Comparison of ENCODE assay signal across 16 mouse cellular contexts in the genomic region with DNA sequence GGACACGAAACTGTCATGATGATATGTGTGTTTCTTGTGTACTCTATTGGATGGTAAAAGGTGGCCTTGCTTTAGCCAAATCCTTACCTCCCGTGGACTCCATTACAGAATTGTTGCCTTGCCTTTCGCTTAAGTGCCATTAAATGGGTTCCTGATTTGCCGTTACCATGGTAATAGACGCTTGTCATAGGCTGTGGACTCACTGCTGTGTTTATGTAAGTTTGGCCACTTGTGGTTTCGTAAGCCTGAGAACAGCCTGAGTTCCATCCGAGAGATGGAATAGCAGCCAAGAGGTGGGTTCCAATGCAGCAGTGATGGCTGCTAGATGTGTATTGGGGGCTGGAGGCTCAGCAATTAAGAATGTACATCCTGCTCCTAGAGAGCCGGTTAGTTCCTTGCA.
DNase-seq lines count a peak whose midpoint lies in the region; ATAC-seq lines count a peak whose summit lies in the region.
"Had no signal": no experiment of that assay in that cellular context is flagged by ENCODE, and none has a peak within 500 bp of the region (broad histone marks: within the 10 kb centered on the region; RNA-seq: fewer than 3 reads in every experiment).

No protein-coding gene starts in this region.

- no peaks in the 10 kb centered on the region for H3K9me3 ChIP-seq in forebrain, embryonic 11.5 days (ENCODE audit: control insufficient read depth, low read length)
- no peaks in the 10 kb centered on the region; the same call in 1 of the 2 replicates for H3K9me3 ChIP-seq in forebrain, embryonic 10.5 days
- H3K9me3 ChIP-seq in midbrain, embryonic 13.5 days = peaks cover under 1% of the 10 kb centered on the region; the same call in 1 of the 2 replicates
- peaks cover under 1% of the 10 kb centered on the region; the same call in 1 of the 2 replicates for H3K9me3 ChIP-seq in midbrain, embryonic 10.5 days (replicated peaks)
- H3K9me3 ChIP-seq in lung, embryonic 16.5 days (ENCODE audit: control insufficient read depth, low read length) = no peaks in the 10 kb centered on the region
- H3K9me3 ChIP-seq in neural tube, embryonic 15.5 days (replicated peaks) = no peaks in the 10 kb centered on the region
- H3K9me3 ChIP-seq: embryonic facial prominence, embryonic 10.5 days; kidney, embryonic 15.5 days had no signal

- no peak for DNase-seq in forebrain, embryonic 11.5 days (ENCODE audit: low spot score)
- DNase-seq in forebrain, embryonic 10.5 days (ENCODE audit: extremely low spot score, low spot score) = no peak
- DNase-seq in midbrain, embryonic 10.5 days (ENCODE audit: low spot score) = no peak
- DNase-seq in adipocyte (ENCODE audit: low spot score) = no peak
- DNase-seq in left cerebral cortex, adult 11 months (ENCODE audit: low spot score) = no peak
- DNase-seq: cerebellum, postnatal 25 days; heart, adult 2 months; thymus, postnatal 25 days had no signal

- H3K27me3 ChIP-seq in forebrain, embryonic 11.5 days (ENCODE audit: control insufficient read depth, insufficient read depth, low read length) = no peaks in the 10 kb centered on the region
- no peaks in the 10 kb centered on the region for H3K27me3 ChIP-seq in forebrain, embryonic 10.5 days (ENCODE audit: poor library complexity, severe bottlenecking)
- no peaks in the 10 kb centered on the region for H3K27me3 ChIP-seq in midbrain, embryonic 13.5 days
- no peaks in the 10 kb centered on the region for H3K27me3 ChIP-seq in midbrain, embryonic 10.5 days (ENCODE audit: low read depth, poor library complexity, severe bottlenecking)
- no peaks in the 10 kb centered on the region for H3K27me3 ChIP-seq in lung, embryonic 16.5 days (ENCODE audit: control insufficient read depth, insufficient read depth, low read depth, low read length)
- no peaks in the 10 kb centered on the region for H3K27me3 ChIP-seq in neural tube, embryonic 15.5 days (replicated peaks)
- H3K27me3 ChIP-seq: kidney, embryonic 15.5 days had no signal

- ATAC-seq in forebrain, embryonic 11.5 days (replicated peaks; ENCODE audit: low FRiP score) = peak; percentile 32; the same call in 1 of the 2 replicates
- peak; percentile 35; the same call in 1 of the 2 replicates for ATAC-seq in midbrain, embryonic 13.5 days
- peak; percentile 60 for ATAC-seq in lung, embryonic 16.5 days (ENCODE audit: low read depth)
- 0 out of 2 replicates have a peak, but pooled peaks have one; percentile 28 for ATAC-seq in neural tube, embryonic 15.5 days (ENCODE audit: low FRiP score)

- no peak overlapping the region for H3K4me2 ChIP-seq in forebrain, embryonic 11.5 days (ENCODE audit: low read depth, low read length, severe bottlenecking)
- no peak overlapping the region for H3K4me2 ChIP-seq in midbrain, embryonic 13.5 days (replicated peaks)
- no peak overlapping the region for H3K4me2 ChIP-seq in lung, embryonic 16.5 days (ENCODE audit: low read depth, low read length)
- H3K4me2 ChIP-seq in neural tube, embryonic 15.5 days = no peak overlapping the region
- H3K4me2 ChIP-seq: kidney, embryonic 15.5 days; liver, embryonic 11.5 days had no signal

- no peaks in the 10 kb centered on the region for H3K36me3 ChIP-seq in forebrain, embryonic 11.5 days (ENCODE audit: control insufficient read depth, insufficient read depth, low read length)
- no peaks in the 10 kb centered on the region for H3K36me3 ChIP-seq in forebrain, embryonic 10.5 days (replicated peaks)
- H3K36me3 ChIP-seq in midbrain, embryonic 13.5 days = no peaks in the 10 kb centered on the region
- no peaks in the 10 kb centered on the region for H3K36me3 ChIP-seq in midbrain, embryonic 10.5 days
- no peaks in the 10 kb centered on the region for H3K36me3 ChIP-seq in lung, embryonic 16.5 days (ENCODE audit: control insufficient read depth, insufficient read depth, low read length)
- H3K36me3 ChIP-seq in neural tube, embryonic 15.5 days = no peaks in the 10 kb centered on the region
- H3K36me3 ChIP-seq: embryonic facial prominence, embryonic 10.5 days; kidney, embryonic 15.5 days had no signal

- no peak overlapping the region for H3K9ac ChIP-seq in forebrain, embryonic 11.5 days (ENCODE audit: low read length)
- no peak overlapping the region for H3K9ac ChIP-seq in midbrain, embryonic 13.5 days (replicated peaks)
- no peak overlapping the region for H3K9ac ChIP-seq in lung, embryonic 16.5 days (ENCODE audit: low read length)
- no peak overlapping the region for H3K9ac ChIP-seq in neural tube, embryonic 15.5 days (replicated peaks)
- H3K9ac ChIP-seq: kidney, embryonic 15.5 days had no signal

- no peak overlapping the region for H3K27ac ChIP-seq in forebrain, embryonic 11.5 days (ENCODE audit: low read depth, low read length)
- no peak overlapping the region for H3K27ac ChIP-seq in forebrain, embryonic 10.5 days
- no peak overlapping the region for H3K27ac ChIP-seq in midbrain, embryonic 13.5 days
- H3K27ac ChIP-seq in midbrain, embryonic 10.5 days (replicated peaks) = no peak overlapping the region
- H3K27ac ChIP-seq in lung, embryonic 16.5 days (ENCODE audit: low read length) = no peak overlapping the region
- no peak overlapping the region for H3K27ac ChIP-seq in neural tube, embryonic 15.5 days (replicated peaks)
- H3K27ac ChIP-seq: embryonic facial prominence, embryonic 10.5 days; heart, adult 2 months; kidney, embryonic 15.5 days; stomach, postnatal 0 days had no signal

- no peak overlapping the region for H3K4me3 ChIP-seq in forebrain, embryonic 11.5 days (ENCODE audit: low read depth, low read length)
- H3K4me3 ChIP-seq in forebrain, embryonic 10.5 days = no peak overlapping the region
- no peak overlapping the region for H3K4me3 ChIP-seq in midbrain, embryonic 13.5 days (replicated peaks)
- H3K4me3 ChIP-seq in midbrain, embryonic 10.5 days = no peak overlapping the region
- H3K4me3 ChIP-seq in lung, embryonic 16.5 days (ENCODE audit: low read length) = no peak overlapping the region
- H3K4me3 ChIP-seq in neural tube, embryonic 15.5 days (replicated peaks) = no peak overlapping the region
- H3K4me3 ChIP-seq: embryonic facial prominence, embryonic 10.5 days; erythroblast, embryonic 14.5 days; heart, adult 2 months; kidney, embryonic 15.5 days had no signal

- H3K4me1 ChIP-seq in forebrain, embryonic 11.5 days (replicated peaks; ENCODE audit: control insufficient read depth, insufficient read depth, low read length) = 0 out of 2 replicates have a peak, but pooled peaks cover 6% of the 10 kb centered on the region
- peaks cover 30% of the 10 kb centered on the region for H3K4me1 ChIP-seq in forebrain, embryonic 10.5 days
- H3K4me1 ChIP-seq in midbrain, embryonic 13.5 days (replicated peaks) = 0 out of 2 replicates have a peak, but pooled peaks cover 11% of the 10 kb centered on the region
- H3K4me1 ChIP-seq in midbrain, embryonic 10.5 days = peaks cover 10% of the 10 kb centered on the region
- no peaks in the 10 kb centered on the region for H3K4me1 ChIP-seq in lung, embryonic 16.5 days (replicated peaks; ENCODE audit: control insufficient read depth, insufficient read depth, low read length)
- peaks cover 23% of the 10 kb centered on the region for H3K4me1 ChIP-seq in neural tube, embryonic 15.5 days
- H3K4me1 ChIP-seq: kidney, embryonic 15.5 days had no signal

- WGBS in forebrain, embryonic 11.5 days = 68% methylated on average over 8 of the region's 8 CpGs
- 85% methylated on average over 8 of the region's 8 CpGs for WGBS in forebrain, embryonic 10.5 days
- WGBS in midbrain, embryonic 13.5 days = 72% methylated on average over 8 of the region's 8 CpGs
- WGBS in midbrain, embryonic 10.5 days = 86% methylated on average over 8 of the region's 8 CpGs
- 56% methylated on average over 8 of the region's 8 CpGs for WGBS in lung, embryonic 16.5 days
- 40% methylated on average over 8 of the region's 8 CpGs for WGBS in neural tube, embryonic 15.5 days
